14 mouse cellular contexts compared by ENCODE assay signal in genomic region chr13:37540980-37541531, GRCm38 (mm10).
DNase-seq lines count a peak whose midpoint lies in the region; ATAC-seq and TF ChIP-seq lines count a peak whose summit lies in the region.
"Had no signal": no experiment of that assay in that cellular context is flagged by ENCODE, and none has a peak within 500 bp of the region (broad histone marks: within the 10 kb centered on the region; RNA-seq: fewer than 3 reads in every experiment).

No protein-coding gene starts in this region.

- ATAC-seq in liver, embryonic 15.5 days (ENCODE audit: insufficient read depth) = no peak
- no peak for ATAC-seq in liver, embryonic 12.5 days
- ATAC-seq: forebrain, embryonic 16.5 days; intestine, postnatal 0 days; Patski had no signal

- TF ChIP-seq POLR2A in thymus, adult 2 months (IDR thresholded peaks at IDR 0.05; ENCODE audit: control insufficient read depth, extremely low read depth, insufficient read depth, low read length, poor library complexity) = no peak

- H3K27ac ChIP-seq in liver, embryonic 15.5 days (replicated peaks) = 0 out of 2 replicates have a peak overlapping the region, but pooled peaks have one; percentile 24
- no peak overlapping the region for H3K27ac ChIP-seq in liver, embryonic 12.5 days
- peak overlapping the region; percentile 27; the same call in 1 of the 2 replicates for H3K27ac ChIP-seq in thymus, adult 2 months (ENCODE audit: control insufficient read depth, insufficient read depth, low read length)
- H3K27ac ChIP-seq: heart, embryonic 13.5 days; neural tube, embryonic 15.5 days; stomach, embryonic 15.5 days had no signal

- H3K4me1 ChIP-seq in liver, embryonic 15.5 days (replicated peaks) = peaks cover 22% of the 10 kb centered on the region
- peaks cover 38% of the 10 kb centered on the region for H3K4me1 ChIP-seq in liver, embryonic 12.5 days
- H3K4me1 ChIP-seq in thymus, adult 2 months (replicated peaks; ENCODE audit: control insufficient read depth, insufficient read depth, low read length) = peaks cover 33% of the 10 kb centered on the region
- H3K4me1 ChIP-seq: neural tube, embryonic 15.5 days; stomach, embryonic 15.5 days had no signal

- 14% methylated on average over 4 of the region's 5 CpGs for WGBS in liver, embryonic 15.5 days (ENCODE audit: insufficient replicate concordance)
- WGBS in liver, embryonic 12.5 days (ENCODE audit: insufficient replicate concordance) = 13% methylated on average over 4 of the region's 5 CpGs
- WGBS in thymus, adult 2 months = 49% methylated on average over 4 of the region's 5 CpGs

- TF ChIP-seq CTCF in thymus, adult 2 months (IDR thresholded peaks at IDR 0.05; ENCODE audit: borderline replicate concordance, control insufficient read depth, extremely low read depth, insufficient read depth, low read length, poor library complexity) = no peak

- no peaks in the 10 kb centered on the region for H3K36me3 ChIP-seq in liver, embryonic 15.5 days (replicated peaks)
- H3K36me3 ChIP-seq in liver, embryonic 12.5 days = no peaks in the 10 kb centered on the region
- no peaks in the 10 kb centered on the region for H3K36me3 ChIP-seq in thymus, adult 2 months (ENCODE audit: control insufficient read depth, insufficient read depth, low read length)
- H3K36me3 ChIP-seq: heart, embryonic 13.5 days; neural tube, embryonic 15.5 days; stomach, embryonic 15.5 days had no signal

- no peak overlapping the region for H3K4me2 ChIP-seq in liver, embryonic 15.5 days
- no peak overlapping the region for H3K4me2 ChIP-seq in liver, embryonic 12.5 days
- H3K4me2 ChIP-seq: stomach, embryonic 15.5 days had no signal

- intact Hi-C loops in left cerebral cortex, postnatal 36 days (cut with DNase I) = no loop called here

- no peaks in the 10 kb centered on the region for H3K27me3 ChIP-seq in liver, embryonic 15.5 days
- no peaks in the 10 kb centered on the region for H3K27me3 ChIP-seq in liver, embryonic 12.5 days (replicated peaks)
- H3K27me3 ChIP-seq in thymus, adult 2 months (ENCODE audit: control insufficient read depth, insufficient read depth, low read length) = no peaks in the 10 kb centered on the region
- H3K27me3 ChIP-seq: heart, embryonic 13.5 days; neural tube, embryonic 15.5 days; Patski; stomach, embryonic 15.5 days had no signal

- no peak overlapping the region for H3K9ac ChIP-seq in liver, embryonic 15.5 days
- no peak overlapping the region for H3K9ac ChIP-seq in liver, embryonic 12.5 days
- H3K9ac ChIP-seq: neural tube, embryonic 15.5 days; stomach, embryonic 15.5 days had no signal

- no peak overlapping the region for H3K4me3 ChIP-seq in liver, embryonic 15.5 days (replicated peaks)
- no peak overlapping the region for H3K4me3 ChIP-seq in liver, embryonic 12.5 days
- H3K4me3 ChIP-seq in thymus, adult 2 months (ENCODE audit: control insufficient read depth, insufficient read depth, low read length) = no peak overlapping the region
- H3K4me3 ChIP-seq: heart, embryonic 13.5 days; neural tube, embryonic 15.5 days; stomach, embryonic 15.5 days had no signal

- H3K9me3 ChIP-seq in liver, embryonic 15.5 days (replicated peaks) = no peaks in the 10 kb centered on the region
- no peaks in the 10 kb centered on the region for H3K9me3 ChIP-seq in liver, embryonic 12.5 days (replicated peaks)
- H3K9me3 ChIP-seq: heart, embryonic 13.5 days; neural tube, embryonic 15.5 days; stomach, embryonic 15.5 days had no signal

- peak; percentile 81 for DNase-seq in heart, adult 11 months
- DNase-seq in heart, adult 18-20 months = no peak
- no peak for DNase-seq in thymus, adult 2 months
- DNase-seq in thymus, postnatal 0 days (ENCODE audit: low spot score) = no peak
- no peak for DNase-seq in c-Kit-positive CD71-positive TER-119-positive erythroid progenitor cells, embryonic 14.5 days (ENCODE audit: low spot score)
- no peak for DNase-seq in left cerebral cortex, postnatal 36 days (ENCODE audit: low spot score in 2 of 2)
